Mouse (Mus musculus) kidney, postnatal 0 days (tissue): Measurements from ENCODE around the gene Fnip2. TPM values are rescaled to one million over a fixed set of nuclear protein-coding genes. Genes with fewer than 3 reads are reported as not detected.

ENCODE experiments used
- ATAC-seq: fragments of 200-750 bp; cut with Nextera tagmentation; replicated peaks from 2 replicates; pipeline ENCODE4 v1.8.0; 2017; ENCODE audit warnings: low read depth, moderate number of reproducible peaks, moderate TSS enrichment, moderate library complexity; ENCODE audit not compliant: low FRiP score
- DNase-seq: peaks from one replicate; pipeline ENCODE4 v3.0.0-alpha.2; 2016; ENCODE audit warnings: low spot score
- H3K27ac ChIP-seq: fragments of 300-500 bp; sonication (generic); 2 replicates; pipeline ENCODE4 v1.5.1; 2014; ENCODE audit warnings: mild to moderate bottlenecking
- H3K27me3 ChIP-seq: fragments of 300-500 bp; sonication (generic); 2 replicates; pipeline ENCODE4 v1.6.1; 2014; ENCODE audit warnings: low read length, mixed read lengths; ENCODE audit not compliant: insufficient read depth
- H3K36me3 ChIP-seq: fragments of 300-500 bp; sonication (generic); 2 replicates; pipeline ENCODE4 v1.6.1; 2014; ENCODE audit warnings: low read length, mixed read lengths; ENCODE audit not compliant: insufficient read depth
- H3K4me1 ChIP-seq: fragments of 300-500 bp; sonication (generic); replicated peaks from 2 replicates; pipeline ENCODE4 v1.6.1; 2014; ENCODE audit warnings: antibody characterized with exemption, low read length, mixed read lengths; ENCODE audit not compliant: insufficient read depth
- H3K4me2 ChIP-seq: fragments of 300-500 bp; sonication (generic); 2 replicates; pipeline ENCODE4 v1.6.1; 2014; ENCODE audit warnings: mild to moderate bottlenecking, low read length, moderate library complexity, mixed read lengths
- H3K4me3 ChIP-seq: fragments of 300-500 bp; sonication (generic); replicated peaks from 2 replicates; pipeline ENCODE4 v1.5.1; 2014; ENCODE audit warnings: low read depth, low read length
- H3K9ac ChIP-seq: fragments of 300-500 bp; sonication (generic); 2 replicates; pipeline ENCODE4 v1.6.1; 2014; ENCODE audit warnings: low read depth, low read length
- H3K9me3 ChIP-seq: fragments of 300-500 bp; sonication (generic); replicated peaks from 2 replicates; pipeline ENCODE4 v1.6.1; 2016; ENCODE audit warnings: low read length, inconsistent platforms, mixed read lengths
- CTCF ChIP-seq: IDR thresholded peaks from 2 replicates; pipeline ENCODE4 v1.5.1; 2016; ENCODE audit warnings: antibody characterized with exemption, low read depth, mild to moderate bottlenecking, moderate library complexity
- WGBS: fragments of 180-500 bp; shearing (Covaris S2); extraction: QIAGEN DNeasy Blood & Tissue Kit; methylation state at CpG from one replicate; pipeline ENCODE4 v1.1.7; 2014; 5-methylcytosine and 5-hydroxymethylcytosine counted together
- polyA plus RNA-seq: library from polyadenylated mRNA; unstranded; fragments of >200 nt; fragmentation: Nextera tagmentation; extraction: Ambion mirVana; gene quantifications from 2 replicates; pipeline ENCODE4 v1.2.1, GENCODE M21; 2015

Gene Fnip2
- polyA plus RNA-seq, 1 experiment from 2014 or later, result 4.4 TPM

DNA sequence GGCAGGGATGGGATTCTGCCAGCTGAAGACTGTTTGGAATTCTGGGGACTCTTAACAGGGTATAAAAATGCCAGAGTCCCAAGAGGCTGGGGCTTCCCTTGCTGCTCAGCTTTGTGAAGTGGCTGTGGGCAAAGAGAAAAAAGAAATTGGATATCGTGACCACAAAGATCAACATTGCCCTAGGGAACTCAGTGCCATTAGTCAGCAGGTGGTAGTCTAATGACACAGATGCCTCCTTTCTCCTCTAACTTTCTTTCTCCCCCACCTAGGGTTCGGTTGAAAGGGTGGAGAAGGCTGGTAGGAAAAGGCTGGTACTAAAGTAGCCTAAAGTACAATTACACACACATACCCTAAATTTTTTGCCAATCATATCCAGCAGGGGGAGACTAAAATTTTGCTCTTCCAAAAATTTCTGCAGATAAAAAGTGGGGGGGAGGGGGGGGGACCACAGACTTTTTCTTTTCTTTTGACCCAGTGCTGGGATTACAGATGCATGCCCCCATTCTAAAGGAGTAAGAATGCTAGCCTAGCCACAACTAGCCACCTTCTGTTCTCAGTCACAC lies 66.3 kb downstream of the Fnip2 start:
- no peak for ATAC-seq
- H3K9ac ChIP-seq, result no peak overlapping the region
- 89% methylated on average over 2 of the region's 2 CpGs for WGBS

GRCm38 (mm10) chr3:79500279-79500678 lies 67.3 kb downstream of the Fnip2 start:
- no peak for TF ChIP-seq CTCF
- H3K9me3 ChIP-seq, result no peaks in the 10 kb centered on the region
- no peak overlapping the region for H3K27ac ChIP-seq
- H3K4me1 ChIP-seq, result no peaks in the 10 kb centered on the region
- H3K4me2 ChIP-seq, result no peak overlapping the region
- ATAC-seq, result peak; percentile 71; the same call in 1 of the 2 replicates
- DNase-seq, result peak; percentile 48
- no peak overlapping the region for H3K9ac ChIP-seq
- H3K4me3 ChIP-seq, result no peak overlapping the region
- 50% methylated on average over 10 of the region's 10 CpGs for WGBS
- peaks cover 10% of the 10 kb centered on the region; the same call in 1 of the 2 replicates for H3K36me3 ChIP-seq
- no peaks in the 10 kb centered on the region for H3K27me3 ChIP-seq

More for the DNA sequence above, 66.3 kb downstream of the Fnip2 start:
- no peak for TF ChIP-seq CTCF
- no peaks in the 10 kb centered on the region for H3K27me3 ChIP-seq
- no peak overlapping the region for H3K4me2 ChIP-seq
- H3K4me3 ChIP-seq, result no peak overlapping the region
- no peaks in the 10 kb centered on the region for H3K9me3 ChIP-seq
- peaks cover 11% of the 10 kb centered on the region; the same call in 1 of the 2 replicates for H3K36me3 ChIP-seq
- DNase-seq, result no peak
- no peaks in the 10 kb centered on the region for H3K4me1 ChIP-seq
- no peak overlapping the region for H3K27ac ChIP-seq

- H3K36me3 ChIP-seq, result peaks cover 28% of the 10 kb centered on the region; the same call in 1 of the 2 replicates
- WGBS, result 79% methylated on average over 6 of the region's 6 CpGs
Observed at GRCm38 (mm10) chr3:79496668-79497067, 70.9 kb downstream of the Fnip2 start.

GRCm38 (mm10) chr3:79495151-79495550 lies 72.4 kb downstream of the Fnip2 start:
- no peak for DNase-seq
- peak; percentile 28; the same call in 1 of the 2 replicates for TF ChIP-seq CTCF

More at GRCm38 (mm10) chr3:79496668-79497067, 70.9 kb downstream of the Fnip2 start:
- Histone ChIP-seq H3K27me3 (no peaks in the 10 kb centered on the region), H3K4me1 (no peaks in the 10 kb centered on the region), H3K4me3 (no peak overlapping the region), H3K9me3 (no peaks in the 10 kb centered on the region), H3K27ac (no peak overlapping the region), H3K9ac (no peak overlapping the region), H3K4me2 (no peak overlapping the region)
- ATAC-seq, result no peak
- no peak for DNase-seq
- TF ChIP-seq CTCF, result no peak

GRCm38 (mm10) chr3:79494028-79494427 lies 73.6 kb downstream of the Fnip2 start:
- Histone ChIP-seq H3K4me3 (no peak overlapping the region), H3K4me1 (no peaks in the 10 kb centered on the region), H3K27ac (no peak overlapping the region), H3K9ac (no peak overlapping the region), H3K27me3 (no peaks in the 10 kb centered on the region), H3K36me3 (peaks cover 33% of the 10 kb centered on the region; the same call in 1 of the 2 replicates), H3K4me2 (no peak overlapping the region), H3K9me3 (no peaks in the 10 kb centered on the region)
- ATAC-seq (no peak), DNase-seq (no peak)
- WGBS, result 74% methylated on average over 8 of the region's 8 CpGs
- no peak for TF ChIP-seq CTCF

More at GRCm38 (mm10) chr3:79495151-79495550, 72.4 kb downstream of the Fnip2 start:
- Histone ChIP-seq H3K4me3 (no peak overlapping the region), H3K9ac (no peak overlapping the region), H3K4me1 (no peaks in the 10 kb centered on the region), H3K9me3 (no peaks in the 10 kb centered on the region), H3K36me3 (peaks cover 33% of the 10 kb centered on the region; the same call in 1 of the 2 replicates), H3K27me3 (no peaks in the 10 kb centered on the region), H3K27ac (no peak overlapping the region), H3K4me2 (no peak overlapping the region)
- no peak for ATAC-seq
- 76% methylated on average over 7 of the region's 7 CpGs for WGBS

GRCm38 (mm10) chr3:79493064-79493463 lies 74.5 kb downstream of the Fnip2 start:
- Histone ChIP-seq H3K36me3 (peaks cover 35% of the 10 kb centered on the region; the same call in 1 of the 2 replicates), H3K27ac (no peak overlapping the region), H3K4me3 (no peak overlapping the region), H3K9me3 (no peaks in the 10 kb centered on the region), H3K9ac (no peak overlapping the region), H3K27me3 (no peaks in the 10 kb centered on the region), H3K4me1 (no peaks in the 10 kb centered on the region), H3K4me2 (no peak overlapping the region)
- no peak for TF ChIP-seq CTCF
- DNase-seq (no peak), ATAC-seq (no peak)
- WGBS, result 96% methylated on average over 10 of the region's 10 CpGs
